Mouse (Mus musculus): ENCODE measurements at regions not wholly inside any gene's neighbourhood (a gene's known extent, or its start where the extent isn't known, plus 50 kb on each side); places are given as distances from the start of the nearest gene placed in this dataset.

- DNase-seq (ENCODE audit: low spot score in 2 of 2), result no peak
These were observed 132.6 kb upstream of the Jade1 start for GRCm38 (mm10) chr3:41422615-41423579.

GRCm38 (mm10) chr3:41413771-41414170, 141.8 kb upstream of the Jade1 start:
- DNase-seq (ENCODE audit: low spot score in 2 of 2), result no peak

- DNase-seq (ENCODE audit: low spot score in 2 of 2), result no peak
These were observed 142.8 kb upstream of the Jade1 start for GRCm38 (mm10) chr3:41412698-41413097.

DNA sequence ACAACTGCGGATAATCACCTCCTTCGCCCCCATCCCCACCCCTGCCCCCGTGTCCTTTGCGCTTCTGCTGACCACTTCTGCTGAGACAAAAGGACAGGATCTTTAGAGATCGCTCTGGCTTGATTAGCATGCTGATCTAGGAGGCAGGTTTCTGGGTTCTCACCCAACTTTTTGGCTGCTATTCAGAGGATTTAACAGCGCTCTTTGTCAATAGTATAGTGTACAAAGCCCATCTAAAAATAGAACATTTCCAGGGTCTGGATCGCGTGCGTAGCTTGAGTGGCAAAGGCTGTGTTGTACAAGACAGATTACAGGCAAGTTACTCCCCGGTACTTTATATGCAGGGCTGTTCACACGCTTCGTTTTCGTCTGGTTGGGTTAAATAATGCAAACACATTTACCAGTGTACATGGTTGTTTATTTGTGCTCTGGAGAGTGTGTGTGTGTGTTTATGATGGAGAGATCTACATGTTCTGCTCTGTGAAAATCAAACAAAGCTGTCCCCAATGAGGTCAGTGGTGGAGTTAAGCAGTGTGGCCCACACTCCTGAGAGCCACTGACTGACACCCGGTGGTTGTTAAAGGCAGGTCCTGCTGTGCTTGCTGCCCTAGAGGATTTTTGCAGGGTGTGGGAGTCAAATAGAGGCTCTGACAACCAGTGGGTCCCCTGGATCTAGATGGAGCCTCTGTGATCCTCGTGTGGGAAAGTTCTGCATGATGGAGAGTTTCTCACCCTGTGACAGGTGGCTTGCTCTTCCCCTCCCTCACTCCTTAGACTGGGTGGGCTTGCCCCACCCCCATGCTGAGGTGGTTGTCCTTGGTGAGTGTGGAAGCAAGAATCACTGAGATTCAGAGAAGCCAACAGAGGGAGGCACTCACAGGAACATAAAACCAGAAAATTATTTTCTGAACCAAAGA, 146.5 kb upstream of the Jade1 start:
- DNase-seq (ENCODE audit: low spot score in 2 of 2), result peak in 1 of 2 experiments; percentile 14

- DNase-seq (ENCODE audit: low spot score in 2 of 2), result peak; percentile 14 to 32
These were observed 147.1 kb upstream of the Jade1 start for GRCm38 (mm10) chr3:41408423-41408820.

- no peak for DNase-seq (ENCODE audit: low spot score in 2 of 2)
These were observed 147.5 kb upstream of the Jade1 start for GRCm38 (mm10) chr3:41407988-41408387.

GRCm38 (mm10) chr3:41407520-41407919, 148.0 kb upstream of the Jade1 start:
- DNase-seq (ENCODE audit: low spot score in 2 of 2), result no peak

DNA sequence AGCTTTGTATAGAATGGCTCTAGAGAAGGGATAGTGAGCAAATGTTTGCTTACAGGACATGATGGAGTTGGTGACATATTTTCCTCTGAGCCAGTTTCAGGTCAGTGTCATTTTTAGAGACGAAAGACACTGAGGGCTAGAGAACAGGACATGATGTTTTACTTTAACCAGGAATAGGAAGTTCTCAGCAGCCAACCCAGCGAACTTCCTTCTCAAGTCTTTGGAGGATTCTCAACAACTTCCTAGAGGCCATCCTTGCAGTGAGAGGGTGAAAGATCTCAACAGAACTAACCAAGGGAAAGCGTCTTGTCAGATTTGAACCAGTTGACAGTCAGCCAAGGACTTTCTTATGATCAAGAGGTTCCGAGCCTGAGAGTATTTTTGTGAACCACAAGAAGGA, 153.7 kb upstream of the Jade1 start:
- DNase-seq (ENCODE audit: low spot score in 2 of 2), result no peak

- no peak for DNase-seq (ENCODE audit: low spot score in 2 of 2)
These were observed 165.7 kb upstream of the Jade1 start for GRCm38 (mm10) chr3:41389868-41390267.

GRCm38 (mm10) chr3:41387469-41388212, 167.9 kb upstream of the Jade1 start:
- DNase-seq (ENCODE audit: low spot score in 2 of 2), result no peak

GRCm38 (mm10) chr3:41386299-41386698, 169.2 kb upstream of the Jade1 start:
- no peak for DNase-seq (ENCODE audit: low spot score in 2 of 2)

DNA sequence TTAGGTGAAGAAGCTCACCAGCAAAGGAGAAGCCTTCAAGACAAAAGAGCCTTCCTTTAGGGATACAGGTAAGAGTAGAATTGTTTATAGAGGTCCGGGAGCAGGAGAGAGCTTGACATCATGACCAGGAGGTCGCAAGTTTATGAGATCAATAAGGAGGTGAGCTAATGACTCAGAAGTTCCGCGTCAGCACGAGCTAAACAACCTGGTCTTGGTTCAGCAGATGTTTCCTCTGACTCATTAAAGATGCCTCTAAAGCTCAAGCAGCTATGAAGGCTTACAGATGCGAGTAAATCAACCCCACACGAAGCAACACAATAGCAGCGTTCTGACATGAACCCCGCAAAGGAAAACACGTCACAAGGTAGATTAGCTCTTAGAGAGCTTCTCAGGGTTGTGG, 171.1 kb upstream of the Jade1 start:
- no peak for DNase-seq (ENCODE audit: low spot score in 2 of 2)

- no peak for DNase-seq (ENCODE audit: low spot score in 2 of 2)
These were observed 177.0 kb upstream of the Jade1 start for GRCm38 (mm10) chr3:41378576-41378975.

GRCm38 (mm10) chr3:41377826-41378406, 177.6 kb upstream of the Jade1 start:
- peak; percentile 47 to 59 for DNase-seq (ENCODE audit: low spot score in 2 of 2)

- DNase-seq (ENCODE audit: low spot score in 2 of 2), result no peak
These were observed 178.5 kb upstream of the Jade1 start for GRCm38 (mm10) chr3:41376848-41377582.

DNA sequence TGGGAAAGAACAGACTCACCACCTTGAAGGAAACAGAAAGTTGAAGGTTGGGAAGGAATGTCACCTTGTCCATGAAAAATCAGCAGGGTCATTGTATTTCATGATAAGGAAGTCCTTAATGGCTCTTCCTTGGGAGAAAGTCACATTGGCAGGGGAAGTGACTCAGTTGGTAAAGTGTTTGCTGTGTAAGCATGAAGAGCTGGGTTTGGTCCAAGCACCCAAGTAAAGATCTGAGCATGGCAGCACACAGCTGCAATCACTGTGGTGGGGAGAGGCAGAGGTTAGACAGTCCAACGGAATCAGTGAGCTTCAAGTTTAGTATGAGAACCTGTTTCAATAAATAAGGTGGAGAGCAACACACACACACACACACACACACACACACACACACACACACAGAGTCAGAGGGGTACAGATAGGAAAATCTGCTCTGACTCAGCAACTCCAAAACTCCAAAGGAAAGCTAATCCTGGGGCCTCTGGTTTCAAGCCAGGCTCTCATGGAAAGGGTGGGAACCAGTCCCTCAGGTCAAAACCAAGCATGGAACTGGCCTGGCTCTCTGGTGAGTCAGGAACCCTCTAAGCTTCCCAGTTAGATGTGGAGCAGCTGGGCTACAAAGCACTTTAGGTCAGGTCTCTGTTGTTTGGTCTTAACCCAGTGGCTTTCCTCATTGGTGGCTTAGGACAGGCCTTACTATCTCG, 180.2 kb upstream of the Jade1 start:
- DNase-seq (ENCODE audit: low spot score in 2 of 2), result no peak

DNA sequence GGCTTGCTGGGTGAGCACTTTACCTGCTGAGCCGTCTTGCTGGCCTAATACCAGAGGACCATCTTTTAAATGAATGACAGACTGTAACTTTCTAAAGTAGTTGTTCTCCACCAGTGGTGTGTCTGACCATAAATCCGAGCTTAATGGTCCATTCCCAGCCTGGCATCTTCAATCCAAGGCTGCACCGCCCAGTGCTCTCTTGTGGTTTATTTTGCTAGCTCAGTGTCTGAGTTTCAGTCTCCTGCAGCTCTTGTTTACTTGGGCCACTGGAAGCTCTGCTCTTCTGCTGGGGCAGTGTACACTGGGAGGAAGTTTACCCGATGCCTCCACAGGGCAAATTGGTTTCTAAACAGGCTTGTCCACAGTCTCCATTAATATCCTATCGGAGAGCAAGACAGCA, 182.3 kb upstream of the Jade1 start:
- no peak for DNase-seq (ENCODE audit: low spot score in 2 of 2)

DNA sequence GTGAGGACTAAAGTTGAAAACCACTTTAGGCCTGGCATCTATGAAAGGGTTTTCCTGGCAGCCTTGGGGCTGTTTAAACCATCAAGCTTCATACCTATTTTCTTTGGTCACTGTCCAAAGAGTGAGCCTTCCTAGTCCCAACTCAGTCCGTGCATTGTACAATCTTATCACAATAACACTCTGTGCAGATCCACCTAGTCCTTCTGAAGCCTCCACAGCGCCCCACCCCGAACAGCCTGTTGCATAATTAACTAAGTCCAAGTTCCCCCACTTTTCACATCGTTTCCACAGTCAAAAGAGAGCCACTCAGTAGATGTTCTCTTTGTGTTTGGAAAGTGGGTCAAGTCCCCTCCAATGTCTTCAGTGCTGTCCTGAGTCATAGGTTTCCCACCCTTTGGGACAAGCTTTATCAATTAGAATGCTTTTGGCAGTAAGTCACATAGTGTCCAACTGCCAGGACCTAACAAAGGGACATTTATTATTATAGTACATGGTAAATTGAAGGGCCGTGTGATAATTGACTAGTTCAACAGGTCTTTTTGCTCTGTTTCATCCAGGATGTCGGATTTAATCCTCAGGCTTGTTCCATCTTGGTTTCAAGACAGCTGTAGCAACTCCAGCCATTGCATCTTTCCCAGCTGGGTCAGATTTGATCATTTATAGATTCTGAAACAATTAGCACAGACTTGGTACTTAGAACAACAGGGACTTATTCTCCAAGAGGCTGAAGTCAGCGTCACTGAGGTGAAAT, 187.0 kb upstream of the Jade1 start:
- DNase-seq (ENCODE audit: low spot score in 2 of 2), result no peak

DNA sequence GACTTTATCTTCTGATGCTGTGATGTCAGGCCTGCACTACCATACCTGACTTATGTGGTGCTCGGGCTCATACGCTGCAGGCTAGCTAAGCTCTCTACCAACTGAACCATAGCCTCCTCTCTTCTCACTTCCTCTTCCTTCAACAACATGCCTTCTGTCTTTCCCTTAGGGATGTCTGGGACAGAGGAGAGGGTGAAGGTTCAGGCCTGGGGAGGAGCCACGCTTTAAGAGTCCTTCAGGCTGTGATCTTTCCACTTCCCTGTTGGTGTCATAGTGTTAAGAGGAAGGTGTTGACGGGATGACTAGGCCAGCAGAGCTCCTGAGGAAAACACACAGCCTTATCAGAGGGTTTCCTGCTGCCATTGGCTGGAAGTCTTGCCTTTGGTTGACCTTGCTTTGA, 188.8 kb upstream of the Jade1 start:
- DNase-seq (ENCODE audit: low spot score in 2 of 2), result no peak
